Mouse (Mus musculus) urinary bladder, postnatal 10 days (tissue): Measurements from ENCODE around the gene Gm28230.

ENCODE experiments used
- DNase-seq: peaks from one replicate; pipeline ENCODE4 v3.0.0; 2022; ENCODE audit warnings: low spot score

The Gm28230 gene

DNA sequence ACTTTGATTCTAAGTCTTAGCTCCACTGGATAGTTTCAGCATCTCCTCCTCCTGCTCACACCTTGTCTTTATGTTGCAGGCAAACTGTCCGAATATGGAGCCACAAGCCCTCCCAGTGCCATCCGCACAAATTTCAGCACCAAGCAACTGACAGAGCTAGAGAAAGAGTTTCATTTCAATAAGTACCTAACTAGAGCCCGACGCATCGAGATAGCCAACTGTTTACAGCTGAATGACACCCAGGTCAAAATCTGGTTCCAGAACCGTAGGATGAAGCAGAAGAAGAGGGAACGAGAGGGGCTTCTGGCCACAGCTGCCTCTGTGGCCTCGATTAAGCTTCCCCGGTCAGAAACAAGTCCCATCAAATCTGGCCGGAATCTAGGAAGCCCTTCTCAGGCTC is 37.4 kb downstream of the Gm28230 start:
- DNase-seq, result no peak

DNA sequence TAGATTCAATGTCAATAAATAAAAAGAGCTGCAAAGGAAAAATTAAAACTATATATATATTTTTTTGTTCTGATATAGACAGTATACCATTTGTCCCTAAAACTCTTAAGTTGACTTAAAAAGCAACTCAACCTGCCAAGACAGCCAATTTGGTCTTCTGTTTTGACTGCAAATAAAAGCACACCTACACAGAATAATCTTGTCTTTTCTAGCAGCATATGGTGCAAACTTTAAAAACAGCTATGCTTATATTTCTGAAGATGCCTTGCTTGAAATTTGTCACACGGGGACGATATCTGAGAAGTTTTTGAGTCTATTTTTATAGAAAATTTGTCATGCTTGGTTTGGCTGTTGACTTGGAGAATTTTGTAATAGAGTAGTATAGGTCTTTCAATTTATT is 47.8 kb downstream of the Gm28230 start:
- no peak for DNase-seq

DNA sequence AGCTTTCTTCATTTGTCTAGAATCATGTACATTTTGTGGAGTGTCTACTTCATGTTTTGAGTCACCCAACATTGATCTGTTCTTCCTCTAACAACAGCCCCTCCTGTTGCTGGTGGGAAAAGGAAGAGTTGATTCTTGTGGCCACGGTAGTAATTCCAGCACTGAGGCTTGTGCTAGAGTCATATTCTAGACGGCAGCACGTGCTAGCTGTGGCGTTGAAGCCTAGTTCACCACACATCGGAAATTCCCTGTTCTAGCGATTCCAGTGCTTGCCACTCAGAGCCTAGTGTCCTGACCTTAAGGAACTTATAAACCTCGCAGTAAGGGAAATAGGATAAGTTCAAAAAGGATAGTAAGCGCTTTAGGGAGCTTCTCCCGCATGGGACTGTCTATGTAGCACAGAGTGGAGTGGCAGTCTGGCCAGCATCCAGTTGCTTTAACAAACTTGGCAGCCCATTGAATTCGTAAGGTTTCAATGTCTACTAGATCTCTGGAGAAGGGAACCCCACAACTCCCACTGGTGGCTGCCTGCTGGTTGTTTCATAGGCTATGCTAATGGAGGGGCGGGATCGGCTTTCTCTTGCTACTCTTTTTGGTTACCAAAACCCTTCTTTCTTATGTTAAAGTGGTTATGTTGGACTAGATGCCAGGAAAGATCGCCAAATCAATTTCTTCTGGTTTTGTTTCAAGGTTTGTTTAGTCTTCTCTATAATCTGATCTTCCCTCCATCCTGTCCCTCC is 51.2 kb downstream of the Gm28230 start:
- DNase-seq, result no peak

DNA sequence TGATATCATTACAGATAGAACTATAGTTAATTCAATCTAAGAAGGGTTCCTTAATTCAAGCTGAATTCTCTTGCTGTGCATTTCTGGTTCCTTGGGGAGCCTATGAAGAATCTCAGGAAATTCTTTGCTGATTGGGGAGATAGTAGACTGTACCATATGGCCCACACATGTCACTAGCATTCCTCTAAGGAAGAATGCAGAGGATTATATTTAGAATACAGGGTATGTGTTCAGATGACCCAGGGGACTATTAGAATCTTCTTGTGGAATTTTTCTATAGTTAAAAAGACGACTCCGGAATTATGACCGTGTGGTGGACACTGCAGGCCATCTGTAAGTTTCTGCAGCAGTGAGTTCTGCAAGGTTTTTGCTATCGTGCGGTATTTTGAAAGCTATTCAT is 54.9 kb downstream of the Gm28230 start:
- no peak for DNase-seq

DNA sequence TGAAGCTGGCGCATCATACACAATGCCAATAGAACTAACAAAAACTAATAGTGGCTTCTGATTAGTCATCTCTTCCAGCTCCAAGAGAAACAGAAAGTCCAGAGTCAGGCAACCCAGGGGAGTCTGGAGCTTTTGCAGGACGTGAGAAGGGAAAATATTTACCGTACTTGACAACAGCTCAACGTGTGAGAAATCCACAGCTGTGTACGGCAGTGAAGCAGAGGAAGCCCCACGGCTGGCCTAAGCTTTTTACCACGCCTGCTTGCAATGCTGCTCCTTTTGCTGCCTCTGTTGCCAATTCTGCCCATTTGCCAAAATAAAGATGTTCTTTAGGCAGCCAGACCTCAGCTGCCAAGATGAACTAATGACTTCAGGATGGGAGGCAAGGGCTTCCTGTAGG is 69.0 kb downstream of the Gm28230 start:
- no peak for DNase-seq
